Mouse (Mus musculus): ENCODE measurements around the gene Ptprt.

Gene Ptprt

GRCm38 (mm10) chr2:162660941-162661386 is at the start of gene Ptprt:
TSS of gene Ptprt (minus strand) at chr2:162661147.
- no peak for DNase-seq (ENCODE audit: low spot score)

GRCm38 (mm10) chr2:162710443-162710842 is 49.5 kb upstream of the Ptprt start:
- DNase-seq (ENCODE audit: low spot score): no peak

GRCm38 (mm10) chr2:162699691-162700090 is 38.7 kb upstream of the Ptprt start:
- no peak for DNase-seq (ENCODE audit: low spot score)

- no peak for DNase-seq (ENCODE audit: low spot score)
These were observed 38.1 kb upstream of the Ptprt start for GRCm38 (mm10) chr2:162699036-162699435.

GRCm38 (mm10) chr2:162698068-162698467 is 37.1 kb upstream of the Ptprt start:
- DNase-seq (ENCODE audit: low spot score): no peak

GRCm38 (mm10) chr2:162697151-162697550 is 36.2 kb upstream of the Ptprt start:
- no peak for DNase-seq (ENCODE audit: low spot score)

GRCm38 (mm10) chr2:162692143-162692542 is 31.2 kb upstream of the Ptprt start:
- no peak for DNase-seq (ENCODE audit: low spot score)

GRCm38 (mm10) chr2:162682674-162683073 is 21.7 kb upstream of the Ptprt start:
- DNase-seq (ENCODE audit: low spot score): peak; percentile 67

- DNase-seq (ENCODE audit: low spot score): peak; percentile 31
These were observed 1.6 kb upstream of the Ptprt start for GRCm38 (mm10) chr2:162662431-162662970.

GRCm38 (mm10) chr2:162661733-162662132 is 786 bp upstream of the Ptprt start:
- peak; percentile 31 for DNase-seq (ENCODE audit: low spot score)

- peak; percentile 31 for DNase-seq (ENCODE audit: low spot score)
These were observed 561 bp downstream of the Ptprt start for GRCm38 (mm10) chr2:162660231-162660940.

GRCm38 (mm10) chr2:162658997-162659396 is 1.9 kb downstream of the Ptprt start:
- DNase-seq (ENCODE audit: low spot score): peak; percentile 92

GRCm38 (mm10) chr2:162657541-162657940 is 3.4 kb downstream of the Ptprt start:
- DNase-seq (ENCODE audit: low spot score): no peak

GRCm38 (mm10) chr2:162654416-162654815 is 6.5 kb downstream of the Ptprt start:
- no peak for DNase-seq (ENCODE audit: low spot score)

GRCm38 (mm10) chr2:162638676-162639075 is 22.3 kb downstream of the Ptprt start:
- no peak for DNase-seq (ENCODE audit: low spot score)

- no peak for DNase-seq (ENCODE audit: low spot score)
These were observed 23.4 kb downstream of the Ptprt start for GRCm38 (mm10) chr2:162637537-162637936.

GRCm38 (mm10) chr2:162636387-162637009 is 24.4 kb downstream of the Ptprt start:
- DNase-seq (ENCODE audit: low spot score): no peak

- no peak for DNase-seq (ENCODE audit: low spot score)
These were observed 26.0 kb downstream of the Ptprt start for GRCm38 (mm10) chr2:162634901-162635300.

- DNase-seq (ENCODE audit: low spot score): no peak
These were observed 34.9 kb downstream of the Ptprt start for GRCm38 (mm10) chr2:162626076-162626475.

GRCm38 (mm10) chr2:162624707-162625106 is 36.2 kb downstream of the Ptprt start:
- no peak for DNase-seq (ENCODE audit: low spot score)

- DNase-seq (ENCODE audit: low spot score): no peak
These were observed 46.7 kb downstream of the Ptprt start for GRCm38 (mm10) chr2:162614256-162614655.

- no peak for DNase-seq (ENCODE audit: low spot score)
These were observed 47.5 kb downstream of the Ptprt start for GRCm38 (mm10) chr2:162613480-162613879.

- no peak for DNase-seq (ENCODE audit: low spot score)
These were observed 58.2 kb downstream of the Ptprt start for GRCm38 (mm10) chr2:162602721-162603120.

Data from embryo, embryonic 10.5 days (tissue).